Mouse (Mus musculus): ENCODE data around the gene F12.

The F12 gene

DNA sequence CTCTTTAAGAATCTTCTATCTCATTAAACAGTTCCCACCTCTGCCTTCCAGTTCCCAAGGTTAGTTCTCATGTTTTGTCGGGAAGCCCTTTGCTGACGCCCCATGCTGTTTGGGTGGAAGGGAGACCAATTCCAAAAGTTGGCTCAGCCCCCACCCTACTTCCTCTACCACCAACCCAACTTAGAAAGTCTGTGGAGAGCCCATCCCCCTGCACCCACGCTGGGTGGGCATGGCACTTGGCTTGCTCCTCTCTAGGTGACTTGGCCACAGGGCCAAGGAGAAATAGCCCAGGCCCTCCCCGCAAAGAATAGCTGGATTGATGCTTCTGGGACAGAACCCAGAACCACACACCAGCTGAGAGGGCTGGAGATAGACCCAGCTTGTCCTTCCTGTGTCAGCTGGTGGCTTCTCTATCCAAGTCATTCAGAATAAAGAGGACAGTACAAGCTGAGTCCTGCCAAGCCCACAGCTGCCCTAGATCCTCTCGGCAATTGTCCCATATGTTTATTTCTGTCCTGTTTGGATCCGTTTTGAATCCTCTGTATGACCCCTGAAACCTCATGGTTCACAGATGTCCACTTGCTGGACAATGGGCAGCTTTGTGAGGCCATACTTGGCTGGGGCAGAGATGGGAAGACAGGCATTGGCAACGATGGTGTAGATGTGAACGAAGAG lies 55.4 kb downstream of the F12 start:
- DNase-seq (ENCODE audit: low read depth, low spot score): peak; percentile 40

DNA sequence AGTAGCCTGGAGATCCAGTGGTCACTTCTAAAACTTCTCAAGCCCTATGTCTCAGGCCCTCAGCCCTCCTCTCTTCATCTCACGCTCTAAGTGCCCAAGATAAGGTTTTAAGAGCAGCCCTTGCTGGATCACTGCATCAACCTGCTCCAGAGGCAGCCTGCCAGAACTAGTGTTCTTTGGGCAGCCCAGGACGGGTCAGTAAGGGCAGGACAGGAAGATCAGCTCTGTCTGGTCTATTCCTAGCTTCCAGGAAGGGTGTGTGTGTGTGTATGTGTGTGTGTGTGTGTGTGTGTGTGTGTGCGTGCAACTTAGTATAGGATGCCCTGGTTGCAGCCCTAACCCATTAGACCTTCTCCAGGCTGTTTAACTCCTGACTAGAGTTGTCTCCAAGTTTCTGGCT lies 56.4 kb downstream of the F12 start:
- no peak for DNase-seq (ENCODE audit: low read depth, low spot score)

- peak; percentile 51 for DNase-seq (ENCODE audit: low read depth, low spot score)
These were observed 57.0 kb downstream of the F12 start, which contains the start of gene Rgs14 for GRCm38 (mm10) chr13:55369531-55370114. Rgs14 (plus strand) TSS chr13:55369732.

- DNase-seq (ENCODE audit: low read depth, low spot score): no peak
These were observed 58.2 kb downstream of the F12 start for GRCm38 (mm10) chr13:55368401-55368800.

All from skeletal muscle tissue, adult 2 months (tissue).